Mouse (Mus musculus) heart, adult 2 months (tissue): ENCODE measurements around the gene Mctp1.

Experiments used
- CTCF ChIP-seq: fragments of 200-600 bp; IDR thresholded peaks from 2 replicates; pipeline ENCODE4 v1.8.1; 2022; ENCODE audit warnings: antibody characterized with exemption, mild to moderate bottlenecking, moderate library complexity
- EP300 ChIP-seq: fragments of 200-500 bp; IDR thresholded peaks from 2 replicates; pipeline ENCODE4 v1.6.1; 2011; ENCODE audit warnings: low read depth, low read length, control low read depth; ENCODE audit not compliant: insufficient read depth

DNA sequence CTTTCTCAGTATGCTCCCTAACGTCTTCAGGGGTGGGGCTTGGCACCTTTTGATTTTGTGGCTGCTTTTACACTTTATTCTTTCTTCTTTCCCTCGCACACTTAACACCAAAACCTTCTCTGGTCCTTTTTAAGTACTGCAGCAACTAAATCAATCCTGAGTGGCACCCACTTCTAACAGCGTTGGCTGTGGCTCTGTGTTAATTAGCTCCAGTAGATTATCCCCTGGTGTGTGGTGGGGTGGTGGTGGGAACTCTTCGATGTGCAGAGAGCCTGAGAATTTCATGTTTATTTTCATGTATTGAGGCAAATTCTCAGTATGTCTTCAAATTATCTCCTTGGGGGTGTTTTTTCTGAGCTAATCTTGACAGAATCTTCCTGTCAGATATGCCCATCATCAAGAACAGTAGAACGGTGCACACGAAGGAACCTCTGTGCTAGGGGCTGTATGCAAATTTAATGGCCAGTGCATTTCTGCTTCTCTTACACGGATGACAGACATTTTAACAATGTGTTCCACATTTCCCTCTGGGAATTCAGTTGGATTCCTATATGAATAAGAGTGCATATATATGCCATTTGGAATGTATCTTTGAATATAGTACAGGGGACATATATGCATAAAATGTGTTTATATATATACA is 466.2 kb downstream of the Mctp1 start:
- TF ChIP-seq CTCF (no peak), EP300 (no peak)
